Mouse (Mus musculus): ENCODE measurements at regions not wholly inside any gene's neighbourhood (a gene's known extent, or its start where the extent isn't known, plus 50 kb on each side); places are given as distances from the start of the nearest gene placed in this dataset.
"Not testable (repeated sequence)": the region's sequence is repeated elsewhere in the genome, so short reads cannot be mapped to it uniquely, and the experiment has no call there.

DNA sequence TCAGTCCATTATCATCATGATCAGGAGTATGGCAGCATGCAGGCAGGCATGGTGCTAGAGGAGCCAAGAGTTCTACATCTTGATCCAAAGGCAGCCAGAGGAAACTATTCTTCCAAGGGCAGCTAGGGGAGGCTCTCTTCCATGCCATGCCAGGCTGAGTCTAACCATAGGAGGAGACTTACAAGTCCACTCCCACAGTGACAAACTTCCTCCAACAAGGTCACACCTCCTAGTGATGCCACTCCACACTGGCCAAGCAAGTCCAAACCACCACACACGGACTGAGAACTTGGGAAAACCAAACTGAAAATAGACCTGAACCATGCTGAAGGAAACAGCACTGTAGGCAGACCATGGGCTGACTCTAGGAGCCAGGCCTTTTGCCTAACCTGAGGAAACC, 197.4 kb downstream of the Prex1 start:
- no peak for ATAC-seq (replicated peaks; ENCODE audit: low FRiP score, poor library complexity, severe bottlenecking)

DNA sequence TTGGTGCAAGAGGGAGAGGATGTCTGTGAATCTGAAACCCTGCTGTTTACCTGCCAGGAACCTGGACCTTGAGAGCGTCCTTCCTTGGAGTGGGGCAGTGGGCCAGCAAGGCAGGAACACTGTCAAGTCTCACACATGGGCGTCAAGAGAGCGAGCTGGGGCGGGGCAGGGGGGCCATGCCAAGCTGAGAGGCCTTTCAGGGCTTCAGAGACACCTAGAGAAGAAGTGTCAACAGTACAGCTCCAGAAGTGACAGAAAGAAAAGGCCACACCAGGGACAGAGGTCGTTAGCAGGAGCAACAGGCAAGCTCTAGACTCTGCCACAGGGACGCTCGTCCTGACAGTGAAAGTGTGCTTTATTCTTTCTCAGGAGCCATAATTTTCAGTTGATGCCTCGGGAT, 199.0 kb downstream of the Prex1 start:
- ATAC-seq (replicated peaks; ENCODE audit: low FRiP score, poor library complexity, severe bottlenecking), result no peak

DNA sequence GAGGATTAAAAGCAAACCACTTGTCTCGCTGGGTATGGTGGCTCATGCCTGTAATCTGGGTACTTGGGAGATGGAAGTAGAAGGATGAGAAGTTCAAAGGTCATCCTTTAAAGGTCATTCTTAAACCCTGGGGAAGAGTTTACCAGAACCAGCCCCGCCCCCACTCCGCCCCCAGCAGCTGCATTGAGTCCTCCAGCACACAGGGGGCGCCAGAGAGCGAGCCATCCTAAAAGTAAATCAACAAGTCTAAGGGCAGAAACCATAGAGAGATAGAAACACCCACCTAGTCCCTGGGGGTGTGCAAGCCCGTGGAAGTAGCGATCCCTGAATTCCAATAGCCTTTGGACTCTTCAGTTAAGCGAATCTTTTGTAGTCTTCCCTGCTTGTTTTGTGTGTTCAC, 201.1 kb downstream of the Prex1 start:
- ATAC-seq (replicated peaks; ENCODE audit: low FRiP score, poor library complexity, severe bottlenecking), result no peak

DNA sequence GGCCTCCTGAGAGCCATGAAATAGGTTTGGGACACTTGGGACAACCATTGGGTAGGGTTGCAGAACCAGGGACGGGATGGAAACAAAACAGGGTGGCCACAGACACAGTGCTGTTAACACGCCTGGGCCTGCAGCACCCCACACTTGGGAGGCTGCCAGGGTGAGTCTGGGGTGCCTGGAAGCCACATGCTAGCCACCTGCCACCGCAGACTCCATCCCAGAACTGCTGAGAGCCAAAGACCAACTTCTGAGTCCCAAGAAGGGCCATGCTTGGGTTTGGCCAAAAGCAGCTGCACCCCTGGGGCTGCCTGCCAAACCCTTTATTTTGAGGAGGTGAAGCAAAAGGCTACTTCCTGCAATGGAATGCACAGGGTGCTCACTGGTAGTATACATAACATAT, 202.2 kb downstream of the Prex1 start:
- not testable (repeated sequence) for ATAC-seq (replicated peaks; ENCODE audit: low FRiP score, poor library complexity, severe bottlenecking)

DNA sequence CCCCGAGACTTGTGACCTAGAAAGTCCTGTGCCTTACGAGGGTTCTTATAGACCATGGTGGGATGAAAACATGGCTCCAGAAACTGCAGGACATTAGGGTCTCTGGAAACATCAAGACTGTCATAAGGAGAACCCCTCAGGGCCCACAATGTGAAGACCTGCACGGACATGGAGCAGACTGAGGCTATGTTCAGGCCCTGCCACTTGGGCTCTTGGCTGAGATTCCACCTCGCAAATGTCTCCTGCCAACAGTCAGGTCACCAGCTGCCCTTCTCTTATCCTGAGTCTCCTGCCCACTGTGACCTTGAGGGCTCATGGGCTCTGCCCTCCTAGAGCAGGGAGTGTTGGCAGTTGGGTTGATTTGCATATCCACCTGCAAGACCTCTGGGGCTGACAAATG, 202.9 kb downstream of the Prex1 start:
- no peak for ATAC-seq (replicated peaks; ENCODE audit: low FRiP score, poor library complexity, severe bottlenecking)

DNA sequence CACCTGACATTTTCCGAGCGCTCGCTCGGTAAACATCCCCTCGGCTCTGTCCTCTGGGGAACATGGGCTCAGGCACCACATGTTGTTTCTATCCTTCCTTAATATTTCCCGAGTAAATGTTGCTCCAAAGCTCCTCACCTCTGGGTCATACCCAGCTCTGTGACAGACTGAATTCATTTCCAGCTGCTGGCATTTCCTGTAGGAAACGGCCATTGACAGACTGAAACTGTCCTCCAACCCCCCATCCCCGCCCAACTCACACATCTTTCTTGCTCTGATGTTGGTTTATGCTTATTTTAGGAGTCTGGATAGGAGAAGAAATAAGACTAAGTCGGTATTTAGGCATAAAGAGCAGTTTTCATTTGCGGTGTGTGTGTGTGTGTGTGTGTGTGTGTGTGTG, 204.0 kb downstream of the Prex1 start:
- ATAC-seq (replicated peaks; ENCODE audit: low FRiP score, poor library complexity, severe bottlenecking), result no peak

DNA sequence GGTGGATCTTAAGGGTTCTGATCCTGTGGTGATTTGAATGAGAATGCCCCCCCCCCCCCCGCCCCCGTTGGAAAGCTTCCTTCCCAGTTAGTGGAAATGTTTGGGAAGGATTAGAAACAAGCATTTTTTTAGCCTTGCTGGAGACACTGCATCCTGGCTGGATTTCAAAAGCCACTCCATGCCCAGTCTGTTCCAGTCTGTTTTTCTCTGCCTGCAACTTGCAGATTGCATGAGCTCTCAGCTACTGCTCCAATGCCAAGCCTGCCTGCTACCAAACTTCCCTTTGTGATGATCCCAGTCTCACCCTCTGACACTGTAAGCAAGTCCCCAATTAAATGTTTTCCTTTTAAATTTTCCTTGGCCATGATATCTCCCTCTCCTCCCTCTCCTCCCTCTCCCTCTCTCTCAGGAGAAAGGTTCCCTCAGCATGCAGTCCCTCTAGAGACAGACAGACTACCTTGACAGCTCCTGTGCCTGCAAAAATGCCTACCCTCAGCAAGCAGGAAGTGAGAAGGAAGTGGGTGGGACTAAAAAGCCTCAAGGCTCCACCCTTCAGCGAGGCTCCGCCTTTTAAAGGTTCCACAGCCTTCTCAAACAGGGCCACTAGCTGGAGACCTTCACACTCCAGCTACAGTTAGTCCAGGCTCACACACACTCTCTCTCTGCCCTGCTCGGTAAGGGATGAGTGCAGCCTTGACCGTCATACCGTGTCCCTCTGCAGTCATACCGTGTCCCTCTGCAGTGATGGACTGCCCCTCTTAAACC, 204.8 kb downstream of the Prex1 start:
- ATAC-seq (replicated peaks; ENCODE audit: low FRiP score, poor library complexity, severe bottlenecking), result no peak

DNA sequence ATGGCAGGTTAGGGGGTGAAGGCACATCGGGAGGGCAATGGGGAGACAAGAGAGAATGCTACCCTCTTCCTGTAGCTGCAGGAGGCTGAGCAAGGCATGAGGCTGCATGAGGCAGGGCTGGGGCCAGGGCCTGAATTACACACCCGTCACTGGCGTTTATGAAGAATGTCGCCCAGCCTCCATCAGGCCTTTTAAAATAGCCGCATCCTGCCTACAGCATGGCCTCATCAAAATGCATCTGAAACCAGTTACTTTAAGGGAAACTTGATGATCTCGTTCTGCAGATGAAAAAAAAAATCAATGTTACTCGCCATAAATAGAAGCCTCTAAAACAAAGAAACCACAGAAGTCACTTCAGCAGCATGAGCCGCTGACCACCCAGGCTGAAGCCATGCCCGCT, 208.3 kb downstream of the Prex1 start:
- ATAC-seq (replicated peaks; ENCODE audit: low FRiP score, poor library complexity, severe bottlenecking), result no peak

DNA sequence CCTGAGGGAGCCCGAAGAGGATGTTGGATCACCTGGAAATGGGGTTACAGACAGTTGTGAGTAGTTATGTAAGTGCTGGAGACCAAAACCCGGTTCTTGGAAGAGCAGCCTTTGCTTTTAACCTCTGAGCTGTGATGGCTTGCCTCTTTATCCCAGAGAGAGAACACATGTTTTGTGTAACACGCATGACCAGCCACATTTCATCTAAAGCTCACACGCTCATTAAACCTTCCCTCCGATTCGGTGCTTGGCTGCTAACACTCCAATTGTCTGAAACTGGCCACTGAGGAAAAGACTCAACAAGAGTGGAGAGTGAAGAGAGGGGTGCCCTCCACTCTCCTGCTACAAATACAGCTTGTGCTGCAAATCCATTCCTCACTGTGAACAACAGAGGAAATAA, 210.0 kb downstream of the Prex1 start:
- no peak for ATAC-seq (replicated peaks; ENCODE audit: low FRiP score, poor library complexity, severe bottlenecking)

DNA sequence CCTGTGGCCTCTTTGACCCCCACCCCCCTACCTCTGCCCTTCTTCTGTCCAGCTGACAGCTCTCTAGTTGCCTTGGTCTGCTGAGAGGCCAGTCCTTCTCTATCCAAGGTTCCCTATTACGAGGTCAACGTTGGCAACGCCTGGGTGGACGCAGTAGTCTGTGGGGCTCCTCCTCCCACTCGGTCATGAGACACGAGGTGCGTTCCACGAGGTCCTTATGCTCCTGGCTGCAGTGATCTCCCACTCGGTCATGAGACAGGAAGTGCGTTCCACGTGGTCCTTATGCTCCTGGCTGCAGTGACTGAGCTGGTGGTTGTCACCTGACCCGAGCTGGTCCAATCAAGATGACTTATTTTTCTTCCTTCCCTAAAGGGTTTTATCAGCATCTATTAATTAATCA, 220.7 kb downstream of the Prex1 start:
- ATAC-seq (replicated peaks; ENCODE audit: low FRiP score, poor library complexity, severe bottlenecking), result no peak

DNA sequence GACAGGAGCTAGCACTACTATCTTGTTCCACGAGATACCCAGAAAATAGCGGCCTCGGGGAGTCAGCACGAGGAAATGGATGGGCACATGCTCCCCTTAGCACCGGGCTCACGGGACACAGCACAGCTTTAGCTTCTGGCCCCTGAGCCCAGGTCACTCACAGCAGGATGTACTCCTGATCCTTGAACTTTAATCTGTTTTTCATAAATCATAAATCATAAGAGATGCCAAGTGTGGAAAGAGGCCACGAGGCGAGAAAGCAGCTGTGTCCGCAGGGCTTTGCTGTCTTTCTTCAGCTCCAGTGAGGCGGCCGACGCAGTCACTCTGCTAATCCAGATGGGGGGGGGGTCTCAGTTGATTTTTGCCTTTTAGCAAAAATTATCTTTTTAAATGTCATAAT, 221.2 kb downstream of the Prex1 start:
- no peak for ATAC-seq (replicated peaks; ENCODE audit: low FRiP score, poor library complexity, severe bottlenecking)

DNA sequence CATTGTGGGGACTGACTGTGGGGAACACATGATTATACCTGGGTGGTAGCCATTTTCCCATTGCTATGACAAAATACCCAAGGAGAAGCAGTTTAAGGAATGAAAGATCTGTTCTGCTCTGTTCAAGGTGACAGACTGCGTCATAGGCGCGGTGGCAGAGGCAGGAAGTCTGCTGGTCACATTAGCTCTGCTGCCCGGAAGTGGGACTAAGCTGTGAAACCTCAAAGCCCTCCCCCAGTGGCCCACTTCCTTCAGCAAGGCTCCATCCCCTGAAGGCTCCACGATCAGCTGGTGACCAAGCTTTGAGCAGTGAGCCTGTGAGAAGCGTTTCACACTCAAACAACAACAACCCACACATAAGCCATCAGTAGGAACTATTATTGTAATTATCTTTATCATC, 221.8 kb downstream of the Prex1 start:
- ATAC-seq (replicated peaks; ENCODE audit: low FRiP score, poor library complexity, severe bottlenecking), result no peak

DNA sequence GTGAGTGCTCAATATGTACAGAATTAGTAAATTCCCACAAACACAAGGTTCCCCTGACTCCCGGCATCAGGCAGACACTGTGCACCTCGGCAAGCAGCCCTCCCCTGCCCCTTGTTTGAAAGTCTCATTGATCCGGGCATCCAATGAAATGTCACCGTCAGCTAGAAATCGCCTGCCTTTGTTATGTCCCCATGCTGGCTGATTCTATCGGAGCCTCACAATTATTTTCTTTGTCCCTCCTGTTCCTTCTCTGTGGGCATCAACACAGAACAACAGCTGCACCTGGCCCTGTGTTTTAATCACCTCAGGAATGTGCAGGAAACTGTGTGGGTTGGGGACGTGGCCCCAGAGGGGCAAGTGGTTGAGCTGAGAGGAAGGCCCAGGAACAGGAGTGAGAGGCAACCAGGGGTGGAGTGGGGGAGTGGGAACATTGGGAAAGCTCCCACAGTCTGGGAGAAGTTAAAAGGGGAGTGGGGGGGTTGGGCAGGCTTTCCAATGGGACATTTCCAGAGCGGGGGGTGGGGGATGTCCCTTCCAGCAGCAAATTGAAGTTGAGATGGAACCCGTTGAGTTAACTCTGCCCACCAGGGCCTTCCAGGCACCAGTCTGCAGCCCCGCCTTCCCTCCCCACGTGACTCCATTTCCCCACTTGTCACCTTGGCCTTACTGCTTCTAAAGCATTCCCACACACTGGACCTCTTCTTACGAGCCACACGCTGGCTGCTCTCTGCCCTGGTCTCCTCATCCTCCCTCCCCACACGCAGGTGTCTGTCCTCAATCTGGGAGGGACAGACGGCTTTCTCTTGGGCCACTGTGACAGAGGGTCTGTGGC, 224.4 kb downstream of the Prex1 start:
- no peak for ATAC-seq (replicated peaks; ENCODE audit: low FRiP score, poor library complexity, severe bottlenecking)

DNA sequence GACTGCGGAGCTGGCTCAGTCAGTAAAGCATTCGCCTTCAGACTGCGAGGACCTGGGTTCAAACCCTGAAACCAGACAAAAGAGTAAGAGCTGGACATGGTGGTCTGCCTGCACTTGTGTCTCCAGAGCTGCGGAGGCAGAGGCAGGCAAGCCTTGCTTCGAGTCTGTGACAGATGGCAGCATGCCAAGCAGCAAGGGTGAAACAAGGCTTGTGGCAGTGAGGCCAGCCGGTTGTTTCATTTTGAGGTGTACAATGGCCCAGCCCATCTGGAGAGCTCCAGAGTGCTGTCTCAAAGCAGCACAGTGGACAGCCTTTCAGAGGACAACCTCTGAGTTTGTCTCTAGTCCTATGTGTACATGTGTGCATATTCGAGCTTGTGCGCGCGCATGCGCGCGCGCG, 225.9 kb downstream of the Prex1 start:
- ATAC-seq (replicated peaks; ENCODE audit: low FRiP score, poor library complexity, severe bottlenecking), result no peak

DNA sequence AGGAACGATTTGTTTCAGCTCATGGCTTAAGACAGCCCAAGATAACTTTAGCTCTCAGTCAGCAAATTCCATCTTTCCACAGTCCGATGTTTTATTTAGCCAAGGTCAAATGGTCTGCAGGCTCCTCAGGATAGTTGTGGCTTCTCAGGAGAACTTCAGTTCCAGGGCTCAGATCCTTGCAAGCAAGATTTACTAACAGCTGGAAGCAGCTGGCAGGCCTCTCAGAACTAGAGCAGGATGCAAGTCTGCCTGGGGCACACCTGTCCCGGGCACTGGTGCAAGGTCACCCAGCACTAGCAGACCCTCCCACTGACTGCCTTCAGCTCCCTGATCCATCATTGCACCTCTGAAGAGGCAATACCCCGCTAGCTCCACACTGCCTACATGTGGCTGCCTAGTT, 227.8 kb downstream of the Prex1 start:
- ATAC-seq (replicated peaks; ENCODE audit: low FRiP score, poor library complexity, severe bottlenecking), result no peak

DNA sequence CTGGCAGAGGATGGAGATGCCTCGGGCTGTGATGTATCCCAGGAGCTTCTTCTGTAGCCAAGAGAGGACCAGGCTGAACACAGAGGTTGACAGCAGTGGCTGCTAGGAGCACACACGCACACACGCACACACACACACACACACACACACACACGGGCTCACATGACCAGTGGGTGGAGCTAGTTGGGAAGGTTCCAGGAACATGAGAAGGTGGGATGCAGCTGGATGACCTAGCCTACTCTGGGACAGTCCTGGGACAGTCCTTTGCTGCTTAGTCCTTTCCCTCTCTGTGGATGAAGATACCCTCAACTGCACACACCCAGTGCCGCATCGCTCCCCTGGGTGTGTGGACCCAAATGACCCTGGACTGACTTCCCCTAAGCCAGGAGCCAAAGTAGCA, 228.3 kb downstream of the Prex1 start:
- no peak for ATAC-seq (replicated peaks; ENCODE audit: low FRiP score, poor library complexity, severe bottlenecking)

DNA sequence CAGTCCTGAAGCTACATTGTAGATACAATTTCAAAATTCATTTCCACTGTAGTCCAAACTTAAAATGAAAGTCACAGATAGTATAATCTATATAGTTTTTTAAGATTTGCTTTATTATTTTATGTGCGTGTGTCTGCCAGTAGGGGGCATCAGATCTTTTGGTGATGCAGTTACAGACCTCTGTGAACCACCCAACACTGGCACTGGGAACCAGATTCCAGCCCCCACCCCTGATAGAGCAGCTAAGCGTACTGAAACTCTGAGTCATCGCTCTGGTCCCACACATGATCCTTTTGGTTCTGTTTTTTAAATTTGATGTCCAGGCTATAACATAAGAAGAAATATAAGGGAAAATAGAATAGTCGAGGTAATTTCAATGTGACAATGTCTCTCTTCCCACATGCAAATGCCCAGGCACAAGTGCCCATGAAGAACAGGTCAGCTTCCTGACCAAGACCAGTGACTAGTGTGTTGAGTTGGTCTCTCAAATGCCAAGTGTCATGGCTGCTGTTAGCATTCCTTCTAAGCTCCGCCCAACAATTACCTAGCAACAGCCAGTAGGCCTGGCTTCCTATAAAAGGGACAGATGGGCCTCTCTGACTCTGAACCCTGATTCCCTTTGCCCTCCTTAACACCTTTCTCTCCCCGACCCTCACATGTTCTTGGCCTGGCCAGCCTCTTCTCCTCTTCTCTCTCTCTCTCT, 229.9 kb downstream of the Prex1 start:
- ATAC-seq (replicated peaks; ENCODE audit: low FRiP score, poor library complexity, severe bottlenecking), result no peak

DNA sequence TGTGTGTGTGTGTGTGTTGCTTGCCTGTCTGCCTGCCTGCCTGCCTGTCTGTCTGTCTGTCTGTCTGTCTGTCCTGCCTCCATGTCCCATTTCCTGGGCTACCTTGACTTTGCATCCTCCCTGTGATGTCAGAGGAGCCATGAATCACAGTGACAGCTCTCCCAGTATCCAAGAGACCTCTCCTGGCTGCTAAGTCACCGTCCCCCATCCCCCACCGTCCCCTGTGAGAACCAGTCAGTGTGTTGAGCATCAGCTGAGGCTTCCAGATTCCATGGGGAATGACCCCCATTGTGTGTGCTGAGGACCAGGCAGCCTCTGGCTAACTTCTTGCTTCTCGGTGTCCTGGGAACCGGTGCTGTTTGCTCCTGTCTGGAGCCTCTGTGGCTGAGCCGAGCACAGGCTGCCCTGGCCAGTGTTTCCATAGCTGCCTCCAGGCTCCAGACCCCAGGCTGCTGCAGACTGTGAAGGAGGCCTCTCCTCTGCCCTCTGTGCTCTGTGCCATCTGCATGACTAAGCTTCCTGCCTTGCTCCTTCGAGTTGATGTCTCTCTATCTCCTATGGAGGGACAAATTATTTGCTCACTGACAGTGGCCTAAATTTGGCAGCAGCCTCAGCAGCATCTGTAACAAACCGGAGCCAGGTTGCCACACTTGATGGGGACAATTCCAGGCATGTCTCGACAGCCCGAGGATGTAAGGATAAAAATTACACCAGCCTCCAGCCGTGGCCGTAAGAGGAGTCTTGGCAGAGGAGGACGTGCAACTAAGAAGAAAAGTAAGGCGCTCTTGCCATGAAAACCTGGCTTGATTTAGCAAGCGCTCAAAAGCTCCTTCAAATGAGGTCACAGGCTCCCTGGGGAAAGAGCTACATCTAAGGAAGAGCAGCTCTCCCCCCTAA, 230.7 kb downstream of the Prex1 start:
- no peak for ATAC-seq (replicated peaks; ENCODE audit: low FRiP score, poor library complexity, severe bottlenecking)

DNA sequence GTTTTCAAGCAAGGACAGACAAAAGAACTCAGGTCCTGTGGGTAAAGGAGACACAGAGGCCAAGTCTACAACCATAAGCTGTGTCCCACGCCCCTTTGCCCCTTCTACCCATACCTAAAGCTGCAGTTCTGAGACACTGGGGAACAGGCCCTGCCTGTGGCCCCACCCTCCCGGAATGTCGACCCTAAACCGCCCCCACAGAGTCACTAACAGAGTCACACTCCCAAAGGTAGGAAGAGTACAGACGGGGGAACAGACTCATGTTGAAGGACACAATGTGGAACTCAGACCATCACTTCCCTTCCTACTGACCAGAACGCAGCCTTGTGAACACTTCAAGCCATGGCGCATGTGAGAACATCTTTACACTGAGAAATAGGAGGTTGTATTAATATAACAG, 231.9 kb downstream of the Prex1 start:
- no peak for ATAC-seq (replicated peaks; ENCODE audit: low FRiP score, poor library complexity, severe bottlenecking)

DNA sequence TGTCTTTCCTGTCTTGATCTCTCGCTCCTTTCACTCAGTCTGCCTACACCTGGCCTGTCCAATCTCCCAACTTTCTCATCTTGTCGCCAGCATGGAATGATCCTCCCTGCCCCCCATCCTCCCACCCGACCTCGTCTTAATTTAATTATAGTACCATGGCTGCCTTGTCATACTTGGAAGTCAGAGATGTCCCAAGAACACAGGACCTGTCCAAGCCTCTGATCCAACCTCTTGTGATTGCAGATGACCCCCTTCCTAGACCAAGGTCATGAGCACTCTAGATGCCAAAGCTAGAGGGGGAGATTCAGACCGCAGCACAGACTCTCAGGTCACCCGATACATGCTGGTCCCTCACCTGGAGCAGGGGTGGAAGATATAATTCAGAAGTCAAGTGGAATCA, 232.3 kb downstream of the Prex1 start:
- no peak for ATAC-seq (replicated peaks; ENCODE audit: low FRiP score, poor library complexity, severe bottlenecking)
